Mouse (Mus musculus) MEL (cell line): ENCODE results near the gene Bcr. TPM values are rescaled to one million over a fixed set of nuclear protein-coding genes. Genes with fewer than 3 reads are reported as not detected.

Experiments
- DNase-seq: peaks from one replicate; pipeline ENCODE4 v3.0.0; 2011; ENCODE audit warnings: low read depth, low spot score
- H3K27ac ChIP-seq: 2 replicates; pipeline ENCODE4 v1.5.1; 2012; ENCODE audit warnings: low read depth, mild to moderate bottlenecking, control low read depth, low read length, moderate library complexity; ENCODE audit not compliant: control insufficient read depth
- H3K27me3 ChIP-seq, 2 experiments: fragments of 150-350 bp in 1 of 2; sonication (generic) in 1 of 2; 2 replicates each; pipeline ENCODE4 v1.6.1; 2012; ENCODE audit warnings: low read length in 2 of 2, mild to moderate bottlenecking in 2 of 2, improper control_type of control experiment in 1 of 2, moderate library complexity in 1 of 2; ENCODE audit not compliant: insufficient read depth in 2 of 2, control insufficient read depth in 1 of 2
- H3K36me3 ChIP-seq, 2 experiments: 2 replicates each; pipeline ENCODE4 v1.6.1; 2012 to 2014; ENCODE audit warnings: low read length in 2 of 2, improper control_type of control experiment in 1 of 2, inconsistent platforms in 1 of 2, mild to moderate bottlenecking in 1 of 2; ENCODE audit not compliant: insufficient read depth in 2 of 2, control insufficient read depth in 1 of 2
- H3K4me1 ChIP-seq, 2 experiments: fragments of 150-350 bp in 1 of 2; sonication (generic) in 1 of 2; 2 replicates each; pipeline ENCODE4 v1.6.1; 2012; ENCODE audit warnings: low read length in 2 of 2, improper control_type of control experiment in 1 of 2, mild to moderate bottlenecking in 1 of 2; ENCODE audit not compliant: insufficient read depth in 2 of 2, control insufficient read depth in 1 of 2
- H3K4me3 ChIP-seq, 2 experiments: fragments of 150-350 bp in 1 of 2; sonication (generic) in 1 of 2; 2 replicates each; pipeline ENCODE4 v1.5.1; 2012; ENCODE audit warnings: low read depth in 2 of 2, low read length in 2 of 2, mild to moderate bottlenecking in 2 of 2, moderate library complexity in 2 of 2, control low read depth in 1 of 2, improper control_type of control experiment in 1 of 2; ENCODE audit not compliant: control insufficient read depth in 1 of 2, insufficient read depth in 1 of 2
- H3K79me2 ChIP-seq: 2 replicates; pipeline ENCODE4 v1.6.1; 2012; ENCODE audit warnings: mild to moderate bottlenecking, low read length, moderate library complexity; ENCODE audit not compliant: control insufficient read depth, poor library complexity, insufficient read depth
- H3K9ac ChIP-seq: 2 replicates; pipeline ENCODE4 v1.6.1; 2012; ENCODE audit warnings: low read depth, mild to moderate bottlenecking, control low read depth, low read length, moderate library complexity; ENCODE audit not compliant: control insufficient read depth, poor library complexity, severe bottlenecking
- H3K9me3 ChIP-seq: fragments of 150-350 bp; sonication (generic); replicated peaks from 2 replicates; pipeline ENCODE4 v1.6.1; 2012; ENCODE audit warnings: mild to moderate bottlenecking, low read length, improper control_type of control experiment, moderate library complexity; ENCODE audit not compliant: insufficient read depth
- E2F4 ChIP-seq: IDR thresholded peaks from 2 replicates; pipeline ENCODE4 v1.6.1; 2011; ENCODE audit warnings: low read depth, low read length, improper control_type of control experiment, borderline replicate concordance
- EP300 ChIP-seq, 2 experiments: IDR thresholded peaks; 2 replicates each; pipeline ENCODE4 v1.6.1; 2011; ENCODE audit warnings: improper control_type of control experiment in 2 of 2, low read length in 2 of 2, low read depth in 1 of 2, mild to moderate bottlenecking in 1 of 2
- ETS1 ChIP-seq: IDR thresholded peaks from 2 replicates; pipeline ENCODE4 v1.6.1; 2012; ENCODE audit warnings: low read depth, mild to moderate bottlenecking, inconsistent platforms, low read length, improper control_type of control experiment, moderate library complexity
- GATA1 ChIP-seq: IDR thresholded peaks from 2 replicates; pipeline ENCODE4 v1.6.1; 2011; ENCODE audit warnings: low read depth, low read length, improper control_type of control experiment
- JUND ChIP-seq: IDR thresholded peaks from 2 replicates; pipeline ENCODE4 v1.6.1; 2011; ENCODE audit warnings: low read depth, mild to moderate bottlenecking, improper control_type of control experiment, low read length
- MYB ChIP-seq: IDR thresholded peaks from 2 replicates; pipeline ENCODE4 v1.6.1; 2011; ENCODE audit warnings: mild to moderate bottlenecking, low read depth, low read length, improper control_type of control experiment
- MYC ChIP-seq: IDR thresholded peaks from 2 replicates; pipeline ENCODE4 v1.6.1; 2011; ENCODE audit warnings: low read depth, mild to moderate bottlenecking, low read length, improper control_type of control experiment, moderate library complexity
- NELFE ChIP-seq: IDR thresholded peaks from 2 replicates; pipeline ENCODE4 v1.6.1; 2011; ENCODE audit warnings: low read depth, low read length, improper control_type of control experiment
- NRF1 ChIP-seq: IDR thresholded peaks from 2 replicates; pipeline ENCODE4 v1.6.1; 2014; ENCODE audit warnings: low read depth, mild to moderate bottlenecking, inconsistent platforms, low read length, improper control_type of control experiment, moderate library complexity; ENCODE audit not compliant: poor library complexity, insufficient read depth, severe bottlenecking
- POLR2AphosphoS2 ChIP-seq: IDR thresholded peaks from 2 replicates; pipeline ENCODE4 v1.6.1; 2011; ENCODE audit warnings: low read length, improper control_type of control experiment
- RAD21 ChIP-seq: IDR thresholded peaks from 2 replicates; pipeline ENCODE4 v1.6.1; 2011; ENCODE audit warnings: mild to moderate bottlenecking, low read depth, low read length, improper control_type of control experiment
- RCOR1 ChIP-seq: IDR thresholded peaks from 2 replicates; pipeline ENCODE4 v1.6.1; 2012; ENCODE audit warnings: low read depth, mild to moderate bottlenecking, inconsistent platforms, low read length, improper control_type of control experiment
- SIN3A ChIP-seq: IDR thresholded peaks from 2 replicates; pipeline ENCODE4 v1.6.1; 2012; ENCODE audit warnings: low read length, improper control_type of control experiment, inconsistent platforms
- TAL1 ChIP-seq: IDR thresholded peaks from 2 replicates; pipeline ENCODE4 v1.6.1; 2012; ENCODE audit warnings: mild to moderate bottlenecking, inconsistent platforms, low read length, moderate library complexity, mixed read lengths
- TCF12 ChIP-seq: IDR thresholded peaks from 2 replicates; pipeline ENCODE4 v1.6.1; 2014; ENCODE audit warnings: low read depth, mild to moderate bottlenecking, inconsistent platforms, low read length, improper control_type of control experiment, moderate library complexity
- UBTF ChIP-seq: IDR thresholded peaks from 2 replicates; pipeline ENCODE4 v1.6.1; 2012; ENCODE audit warnings: low read depth, mild to moderate bottlenecking, inconsistent platforms, low read length, improper control_type of control experiment, moderate library complexity, borderline replicate concordance; ENCODE audit not compliant: insufficient read depth
- ZC3H11A ChIP-seq: IDR thresholded peaks from 2 replicates; pipeline ENCODE4 v1.6.1; 2012; ENCODE audit warnings: low read depth, mild to moderate bottlenecking, inconsistent platforms, low read length, improper control_type of control experiment
- ZKSCAN1 ChIP-seq: IDR thresholded peaks from 2 replicates; pipeline ENCODE4 v1.6.1; 2012; ENCODE audit warnings: low read depth, mild to moderate bottlenecking, inconsistent platforms, low read length, improper control_type of control experiment, moderate library complexity
- polyA plus RNA-seq, 2 experiments: library from polyadenylated mRNA; stranded (reverse) in 1 of 2; unstranded in 1 of 2; fragments of >175 nt in 1 of 2; fragments of >200 nt in 1 of 2; gene quantifications; 2 replicates each; pipeline versions ENCODE4 v1.2.1 to v1.2.4; 2012; ENCODE audit warnings: low replicate concordance in 2 of 2, low read depth in 1 of 2; ENCODE audit not compliant: insufficient read length in 2 of 2, insufficient read depth in 1 of 2, missing spikeins in 1 of 2
- total RNA-seq: library from RNA; depleted of rRNA; stranded (reverse); fragments of 300-350 nt; gene quantifications from 2 replicates; pipeline ENCODE4 v1.2.3, GENCODE M21; 2012; rRNA removed

Bcr gene
- total RNA-seq (not detected in 2 replicates), polyA plus RNA-seq (not detected)

- Histone ChIP-seq H3K9ac (no peak within 1 kb of the TSS), H3K4me1 (no peaks in the 10 kb centered on the region), H3K36me3 (no peaks in the 10 kb centered on the region), H3K27ac (no peak within 1 kb of the TSS), H3K79me2 (no peaks in the 10 kb centered on the region), H3K27me3 (no peaks in the 10 kb centered on the region; a peak in 1 of 4 replicates), H3K4me3 (no peak within 1 kb of the TSS), H3K9me3 (no peaks in the 10 kb centered on the region)
- TF ChIP-seq ZC3H11A = no peak
- TF ChIP-seq NELFE = no peak
- TF ChIP-seq E2F4 = no peak
- TF ChIP-seq UBTF = no peak
- no peak for TF ChIP-seq MYB
- no peak for TF ChIP-seq RCOR1
- no peak for TF ChIP-seq TAL1
- no peak for TF ChIP-seq MYC
- DNase-seq = no peak
Observed at GRCm38 (mm10) chr10:75060217-75060842, at the start of gene Bcr. TSS of gene Bcr (plus strand) at chr10:75060592.

GRCm38 (mm10) chr10:75010704-75011103 is 49.7 kb upstream of the Bcr start:
- Histone ChIP-seq H3K9ac (no peak overlapping the region), H3K9me3 (no peaks in the 10 kb centered on the region), H3K4me3 (no peak overlapping the region), H3K27ac (no peak overlapping the region), H3K27me3 (no peaks in the 10 kb centered on the region), H3K79me2 (no peaks in the 10 kb centered on the region), H3K36me3 (no peaks in the 10 kb centered on the region), H3K4me1 (no peaks in the 10 kb centered on the region)
- no peak for DNase-seq
- TF ChIP-seq GATA1 = no peak
- TF ChIP-seq RCOR1 = no peak
- TF ChIP-seq RAD21 = no peak
- TF ChIP-seq POLR2AphosphoS2 = no peak
- TF ChIP-seq SIN3A = no peak
- no peak for TF ChIP-seq JUND
- no peak for TF ChIP-seq EP300 (IDR thresholded peaks at IDR 0.05; ENCODE audit: low read depth in 1 of 2, low read length in 2 of 2)
- no peak for TF ChIP-seq ETS1
- TF ChIP-seq NRF1 = no peak
- no peak for TF ChIP-seq ZC3H11A
- TF ChIP-seq TCF12 = no peak
- no peak for TF ChIP-seq ZKSCAN1
